Mouse (Mus musculus): ENCODE results near the gene Pafah1b3.

GRCm38 (mm10) chr7:25284766-25285165 is 13.0 kb downstream of the Pafah1b3 start:
- TF ChIP-seq POLR2A (IDR thresholded peaks at IDR 0.05; ENCODE audit: insufficient read depth, low read length) (no peak), CTCF (IDR thresholded peaks at IDR 0.05; ENCODE audit: low read depth, low read length) (no peak), EP300 (IDR thresholded peaks at IDR 0.05; ENCODE audit: insufficient read depth, low read depth, low read length) (no peak)

Measured in ES-Bruce4 (cell line).